Mouse (Mus musculus) forebrain, embryonic 12.5 days (tissue): ENCODE results near the gene Ephb2. TPM values are rescaled to one million over a fixed set of nuclear protein-coding genes. Genes with fewer than 3 reads are reported as not detected.

Experiments used
- ATAC-seq: fragments of 200-750 bp; cut with Nextera tagmentation; 2 replicates; pipeline ENCODE4 v1.8.0; 2017; ENCODE audit warnings: moderate TSS enrichment; ENCODE audit not compliant: low FRiP score
- H3K27ac ChIP-seq: fragments of 300-500 bp; sonication (generic); 2 replicates; pipeline ENCODE4 v1.5.1; 2016; ENCODE audit warnings: mild to moderate bottlenecking
- H3K27me3 ChIP-seq: fragments of 300-500 bp; sonication (generic); 2 replicates; pipeline ENCODE4 v1.6.1; 2016; ENCODE audit warnings: mild to moderate bottlenecking
- H3K36me3 ChIP-seq: fragments of 300-500 bp; sonication (generic); replicated peaks from 2 replicates; pipeline ENCODE4 v1.6.1; 2016; ENCODE audit warnings: mild to moderate bottlenecking
- H3K4me1 ChIP-seq: fragments of 300-500 bp; sonication (generic); 2 replicates; pipeline ENCODE4 v1.6.1; 2016
- H3K4me2 ChIP-seq: fragments of 300-500 bp; sonication (generic); 2 replicates; pipeline ENCODE4 v1.6.1; 2016; ENCODE audit warnings: mild to moderate bottlenecking, moderate library complexity
- H3K4me3 ChIP-seq: fragments of 300-500 bp; sonication (generic); replicated peaks from 2 replicates; pipeline ENCODE4 v1.5.1; 2016; ENCODE audit warnings: mild to moderate bottlenecking
- H3K9ac ChIP-seq: fragments of 300-500 bp; sonication (generic); 2 replicates; pipeline ENCODE4 v1.6.1; 2016; ENCODE audit warnings: mild to moderate bottlenecking
- H3K9me3 ChIP-seq: fragments of 300-500 bp; sonication (generic); 2 replicates; pipeline ENCODE4 v1.6.1; 2016
- WGBS: fragments of 180-500 bp; shearing (Covaris S2); methylation state at CpG from one replicate; pipeline ENCODE4 v1.1.7; 2016; 5-methylcytosine and 5-hydroxymethylcytosine counted together
- polyA plus RNA-seq: library from polyadenylated mRNA; unstranded; fragments of >200 nt; fragmentation: Nextera tagmentation; extraction: Ambion mirVana; gene quantifications from 2 replicates; pipeline ENCODE4 v1.2.1, GENCODE M21; 2016

Gene Ephb2
- polyA plus RNA-seq, 1 experiment from 2014 or later = 30.2 TPM

GRCm38 (mm10) chr4:136705091-136705490 lies 130.7 kb downstream of the Ephb2 start:
- H3K4me1 ChIP-seq = peaks cover 71% of the 10 kb centered on the region
- H3K27ac ChIP-seq = no peak overlapping the region
- ATAC-seq = no peak
- no peaks in the 10 kb centered on the region for H3K27me3 ChIP-seq
- no peak overlapping the region for H3K9ac ChIP-seq
- H3K4me2 ChIP-seq = no peak overlapping the region
- 63% methylated on average over 5 of the region's 5 CpGs for WGBS
- H3K9me3 ChIP-seq = no peaks in the 10 kb centered on the region
- no peaks in the 10 kb centered on the region; the same call in 1 of the 2 replicates for H3K36me3 ChIP-seq
- H3K4me3 ChIP-seq = no peak overlapping the region

GRCm38 (mm10) chr4:136704551-136704950 lies 131.2 kb downstream of the Ephb2 start:
- H3K4me1 ChIP-seq = peaks cover 73% of the 10 kb centered on the region
- no peaks in the 10 kb centered on the region for H3K27me3 ChIP-seq
- H3K27ac ChIP-seq = peak overlapping the region; percentile 42; the same call in 1 of the 2 replicates
- H3K9me3 ChIP-seq = no peaks in the 10 kb centered on the region
- H3K4me2 ChIP-seq = no peak overlapping the region
- 24% methylated on average over 3 of the region's 3 CpGs for WGBS
- H3K36me3 ChIP-seq = no peaks in the 10 kb centered on the region; the same call in 1 of the 2 replicates
- no peak overlapping the region for H3K4me3 ChIP-seq
- no peak for ATAC-seq
- no peak overlapping the region for H3K9ac ChIP-seq

- Histone ChIP-seq H3K4me1 (peaks cover 74% of the 10 kb centered on the region), H3K9me3 (no peaks in the 10 kb centered on the region), H3K27ac (no peak overlapping the region), H3K36me3 (no peaks in the 10 kb centered on the region; the same call in 1 of the 2 replicates), H3K9ac (no peak overlapping the region), H3K4me2 (no peak overlapping the region), H3K4me3 (no peak overlapping the region), H3K27me3 (no peaks in the 10 kb centered on the region)
- ATAC-seq = no peak
- 91% methylated on average over 11 of the region's 11 CpGs for WGBS
Observed at GRCm38 (mm10) chr4:136703351-136703750, 132.4 kb downstream of the Ephb2 start.

GRCm38 (mm10) chr4:136702456-136702855 lies 133.3 kb downstream of the Ephb2 start:
- no peaks in the 10 kb centered on the region for H3K9me3 ChIP-seq
- 69% methylated on average over 8 of the region's 8 CpGs for WGBS
- H3K27me3 ChIP-seq = no peaks in the 10 kb centered on the region
- peak overlapping the region; percentile 9; the same call in 1 of the 2 replicates for H3K27ac ChIP-seq
- ATAC-seq = peak; percentile 21; the same call in 1 of the 2 replicates
- no peak overlapping the region for H3K4me2 ChIP-seq
- no peaks in the 10 kb centered on the region; the same call in 1 of the 2 replicates for H3K36me3 ChIP-seq
- H3K4me3 ChIP-seq = no peak overlapping the region
- H3K9ac ChIP-seq = no peak overlapping the region
- H3K4me1 ChIP-seq = peaks cover 80% of the 10 kb centered on the region

GRCm38 (mm10) chr4:136701236-136701635 lies 134.6 kb downstream of the Ephb2 start:
- H3K27me3 ChIP-seq = no peaks in the 10 kb centered on the region
- H3K27ac ChIP-seq = no peak overlapping the region
- H3K36me3 ChIP-seq = peaks cover under 1% of the 10 kb centered on the region; the same call in 1 of the 2 replicates
- no peaks in the 10 kb centered on the region for H3K9me3 ChIP-seq
- 88% methylated on average over 11 of the region's 11 CpGs for WGBS
- H3K4me2 ChIP-seq = no peak overlapping the region
- H3K4me3 ChIP-seq = no peak overlapping the region
- ATAC-seq = no peak
- peaks cover 74% of the 10 kb centered on the region for H3K4me1 ChIP-seq
- H3K9ac ChIP-seq = no peak overlapping the region

GRCm38 (mm10) chr4:136699084-136699450 lies 136.7 kb downstream of the Ephb2 start:
- H3K9me3 ChIP-seq = no peaks in the 10 kb centered on the region
- H3K36me3 ChIP-seq = peaks cover 22% of the 10 kb centered on the region
- no peaks in the 10 kb centered on the region for H3K27me3 ChIP-seq
- H3K4me3 ChIP-seq = no peak overlapping the region
- H3K4me2 ChIP-seq = no peak overlapping the region
- H3K27ac ChIP-seq = peak overlapping the region; percentile 56
- 51% methylated on average over 7 of the region's 7 CpGs for WGBS
- no peak for ATAC-seq
- H3K9ac ChIP-seq = no peak overlapping the region
- H3K4me1 ChIP-seq = peaks cover 63% of the 10 kb centered on the region

GRCm38 (mm10) chr4:136698404-136699083 lies 137.2 kb downstream of the Ephb2 start:
- no peaks in the 10 kb centered on the region for H3K9me3 ChIP-seq
- peak overlapping the region; percentile 56 for H3K27ac ChIP-seq
- H3K4me2 ChIP-seq = no peak overlapping the region

GRCm38 (mm10) chr4:136697325-136697724 lies 138.5 kb downstream of the Ephb2 start:
- Histone ChIP-seq H3K4me2 (no peak overlapping the region), H3K27ac (0 out of 2 replicates have a peak overlapping the region, but pooled peaks have one; percentile 19), H3K27me3 (no peaks in the 10 kb centered on the region), H3K9ac (no peak overlapping the region), H3K4me3 (no peak overlapping the region), H3K36me3 (peaks cover 40% of the 10 kb centered on the region), H3K9me3 (no peaks in the 10 kb centered on the region), H3K4me1 (peaks cover 46% of the 10 kb centered on the region)
- no peak for ATAC-seq
- WGBS = 84% methylated on average over 6 of the region's 6 CpGs

More at GRCm38 (mm10) chr4:136698404-136699083, 137.2 kb downstream of the Ephb2 start:
- H3K27me3 ChIP-seq = no peaks in the 10 kb centered on the region
- peaks cover 58% of the 10 kb centered on the region for H3K4me1 ChIP-seq
- H3K36me3 ChIP-seq = peaks cover 28% of the 10 kb centered on the region
- 76% methylated on average over 11 of the region's 11 CpGs for WGBS
- no peak overlapping the region for H3K9ac ChIP-seq
- ATAC-seq = no peak
- H3K4me3 ChIP-seq = no peak overlapping the region

- Histone ChIP-seq H3K9ac (no peak overlapping the region), H3K4me2 (no peak overlapping the region), H3K4me3 (no peak overlapping the region), H3K36me3 (peaks cover 48% of the 10 kb centered on the region), H3K4me1 (peaks cover 37% of the 10 kb centered on the region), H3K27ac (0 out of 2 replicates have a peak overlapping the region, but pooled peaks have one; percentile 25), H3K9me3 (no peaks in the 10 kb centered on the region), H3K27me3 (no peaks in the 10 kb centered on the region)
- ATAC-seq = 0 out of 2 replicates have a peak, but pooled peaks have one; percentile 40
- WGBS = 20% methylated on average over 5 of the region's 5 CpGs
Observed at GRCm38 (mm10) chr4:136696381-136696925, 139.3 kb downstream of the Ephb2 start.

GRCm38 (mm10) chr4:136695696-136696095 lies 140.1 kb downstream of the Ephb2 start:
- ATAC-seq = no peak
- H3K9me3 ChIP-seq = no peaks in the 10 kb centered on the region
- H3K4me1 ChIP-seq = peaks cover 30% of the 10 kb centered on the region
- peaks cover 55% of the 10 kb centered on the region for H3K36me3 ChIP-seq
- no peak overlapping the region for H3K27ac ChIP-seq
- H3K27me3 ChIP-seq = no peaks in the 10 kb centered on the region
- WGBS = 94% methylated on average over 9 of the region's 9 CpGs
- H3K9ac ChIP-seq = no peak overlapping the region
- no peak overlapping the region for H3K4me3 ChIP-seq
- no peak overlapping the region for H3K4me2 ChIP-seq

- Histone ChIP-seq H3K4me3 (no peak overlapping the region), H3K4me2 (no peak overlapping the region), H3K27me3 (no peaks in the 10 kb centered on the region), H3K36me3 (peaks cover 67% of the 10 kb centered on the region), H3K27ac (no peak overlapping the region), H3K4me1 (no peaks in the 10 kb centered on the region; the same call in none of the 2 replicates), H3K9me3 (no peaks in the 10 kb centered on the region), H3K9ac (no peak overlapping the region)
- 90% methylated on average over 12 of the region's 12 CpGs for WGBS
- no peak for ATAC-seq
Observed at GRCm38 (mm10) chr4:136690034-136690433, 145.8 kb downstream of the Ephb2 start.

GRCm38 (mm10) chr4:136688113-136688512 lies 147.7 kb downstream of the Ephb2 start:
- 68% methylated on average over 4 of the region's 4 CpGs for WGBS
- Histone ChIP-seq H3K4me3 (no peak overlapping the region), H3K27me3 (no peaks in the 10 kb centered on the region), H3K36me3 (peaks cover 65% of the 10 kb centered on the region), H3K4me1 (peaks cover under 1% of the 10 kb centered on the region), H3K9ac (no peak overlapping the region), H3K27ac (no peak overlapping the region), H3K9me3 (no peaks in the 10 kb centered on the region), H3K4me2 (no peak overlapping the region)
- no peak for ATAC-seq
